In genomic region chr8:91170914-91171313, GRCm38 (mm10) we compare ENCODE assay signal across 10 mouse cellular contexts. TPM values are rescaled to one million over a fixed set of nuclear protein-coding genes. Genes with fewer than 3 reads are reported as not detected.
DNase-seq lines count a peak whose midpoint lies in the region; ATAC-seq lines count a peak whose summit lies in the region.
"Had no signal": no experiment of that assay in that cellular context is flagged by ENCODE, and none has a peak within 500 bp of the region (broad histone marks: within the 10 kb centered on the region; RNA-seq: fewer than 3 reads in every experiment).

No protein-coding gene starts in this region.

- H3K4me2 ChIP-seq in hindbrain, embryonic 13.5 days = peak overlapping the region; percentile 42
- H3K4me2 ChIP-seq in midbrain, embryonic 11.5 days = peak overlapping the region; percentile 41
- H3K4me2 ChIP-seq in liver, embryonic 12.5 days = no peak overlapping the region
- H3K4me2 ChIP-seq: heart, embryonic 13.5 days; intestine, embryonic 15.5 days had no signal

- H3K27ac ChIP-seq in hindbrain, embryonic 13.5 days = peak overlapping the region; percentile 52; the same call in 1 of the 2 replicates
- H3K27ac ChIP-seq in midbrain, embryonic 11.5 days (ENCODE audit: low read depth, low read length) = no peak overlapping the region
- H3K27ac ChIP-seq in liver, embryonic 12.5 days = no peak overlapping the region
- H3K27ac ChIP-seq: heart, embryonic 13.5 days; intestine, embryonic 15.5 days had no signal

- ATAC-seq in hindbrain, embryonic 13.5 days (ENCODE audit: low FRiP score) = 0 out of 2 replicates have a peak, but pooled peaks have one; percentile 60
- peak; percentile 73; the same call in 1 of the 2 replicates for ATAC-seq in midbrain, embryonic 11.5 days (ENCODE audit: low FRiP score)
- ATAC-seq in liver, embryonic 12.5 days = no peak
- ATAC-seq: intestine, embryonic 15.5 days had no signal

- H3K27me3 ChIP-seq in hindbrain, embryonic 13.5 days = peaks cover 11% of the 10 kb centered on the region; the same call in 1 of the 2 replicates
- no peaks in the 10 kb centered on the region for H3K27me3 ChIP-seq in midbrain, embryonic 11.5 days (ENCODE audit: control insufficient read depth, insufficient read depth, low read length)
- H3K27me3 ChIP-seq in liver, embryonic 12.5 days (replicated peaks) = no peaks in the 10 kb centered on the region
- H3K27me3 ChIP-seq: heart, embryonic 13.5 days; intestine, embryonic 15.5 days had no signal

- no peaks in the 10 kb centered on the region for H3K9me3 ChIP-seq in hindbrain, embryonic 13.5 days
- H3K9me3 ChIP-seq in midbrain, embryonic 11.5 days (ENCODE audit: control insufficient read depth, low read length) = no peaks in the 10 kb centered on the region
- H3K9me3 ChIP-seq in liver, embryonic 12.5 days (replicated peaks) = no peaks in the 10 kb centered on the region
- H3K9me3 ChIP-seq: heart, embryonic 13.5 days; intestine, embryonic 15.5 days had no signal

- 19% methylated on average over 14 of the region's 14 CpGs for WGBS in hindbrain, embryonic 13.5 days
- WGBS in midbrain, embryonic 11.5 days = 24% methylated on average over 14 of the region's 14 CpGs
- 68% methylated on average over 14 of the region's 14 CpGs for WGBS in liver, embryonic 12.5 days (ENCODE audit: insufficient replicate concordance)

- no peaks in the 10 kb centered on the region for H3K36me3 ChIP-seq in hindbrain, embryonic 13.5 days
- no peaks in the 10 kb centered on the region for H3K36me3 ChIP-seq in midbrain, embryonic 11.5 days (ENCODE audit: control insufficient read depth, insufficient read depth, low read length)
- H3K36me3 ChIP-seq in liver, embryonic 12.5 days = no peaks in the 10 kb centered on the region
- H3K36me3 ChIP-seq: heart, embryonic 13.5 days; intestine, embryonic 15.5 days had no signal

- H3K4me1 ChIP-seq in hindbrain, embryonic 13.5 days (replicated peaks) = peaks cover 25% of the 10 kb centered on the region
- peaks cover 16% of the 10 kb centered on the region for H3K4me1 ChIP-seq in midbrain, embryonic 11.5 days (ENCODE audit: control insufficient read depth, insufficient read depth, low read length)
- no peaks in the 10 kb centered on the region for H3K4me1 ChIP-seq in liver, embryonic 12.5 days
- H3K4me1 ChIP-seq: heart, embryonic 13.5 days; intestine, embryonic 15.5 days had no signal

- 0 out of 2 replicates have a peak overlapping the region, but pooled peaks have one; percentile 5 for H3K9ac ChIP-seq in hindbrain, embryonic 13.5 days
- H3K9ac ChIP-seq in midbrain, embryonic 11.5 days (ENCODE audit: low read length) = peak overlapping the region; percentile 27; the same call in 1 of the 2 replicates
- H3K9ac ChIP-seq in liver, embryonic 12.5 days = no peak overlapping the region
- H3K9ac ChIP-seq: heart, embryonic 13.5 days; intestine, embryonic 15.5 days had no signal

- no peak overlapping the region; the same call in 1 of the 2 replicates for H3K4me3 ChIP-seq in hindbrain, embryonic 13.5 days
- peak overlapping the region; percentile 18 for H3K4me3 ChIP-seq in midbrain, embryonic 11.5 days (ENCODE audit: low read depth, low read length)
- no peak overlapping the region for H3K4me3 ChIP-seq in liver, embryonic 12.5 days
- H3K4me3 ChIP-seq: heart, embryonic 13.5 days; intestine, embryonic 15.5 days had no signal

- peak; percentile 18 for DNase-seq in right cerebral cortex, postnatal 14 days
- DNase-seq in right cerebral cortex, postnatal 36 days (ENCODE audit: low spot score in 2 of 2) = no peak
- DNase-seq in midbrain, embryonic 11.5 days (ENCODE audit: low spot score, missing footprints) = peak; percentile 91
- no peak for DNase-seq in thymus, postnatal 0 days (ENCODE audit: low spot score)
- no peak for DNase-seq in spleen, postnatal 36 days (ENCODE audit: low spot score in 2 of 2)
- no peak for DNase-seq in urinary bladder, postnatal 4 days (ENCODE audit: low spot score in 2 of 2)

RNA-seq across cellular contexts. Expression of gene Aktip, which starts 28.9 kb away (rescaled TPM):
- polyA plus RNA-seq in hindbrain, embryonic 13.5 days (2015; fragmentation: Nextera tagmentation; extraction: Ambion mirVana) = 118 and 125 TPM in 2 replicates
- 94.6 and 96.4 TPM in 2 replicates for polyA plus RNA-seq in midbrain, embryonic 11.5 days (2014; fragmentation: Nextera tagmentation; extraction: Ambion mirVana)
- 35.0 and 36.6 TPM in 2 replicates for polyA plus RNA-seq in thymus, postnatal 0 days (2015; fragmentation: Nextera tagmentation; extraction: Ambion mirVana)
- polyA plus RNA-seq in liver, embryonic 12.5 days (2016; fragmentation: Nextera tagmentation; extraction: Ambion mirVana) = 10.0 and 11.6 TPM in 2 replicates

Comparison
In these comparisons a context has a peak if more than half of its experiments do, and no peak if none do; other contexts are left out.
1. DNase-seq: peak in right cerebral cortex, postnatal 14 days (single experiment) and midbrain, embryonic 11.5 days (single experiment); none in right cerebral cortex, postnatal 36 days (0 of 2), thymus, postnatal 0 days (single experiment), spleen, postnatal 36 days (0 of 2) and urinary bladder, postnatal 4 days (0 of 2).